Mouse (Mus musculus): ENCODE data around the gene Rftn1.

Gene Rftn1

GRCm38 (mm10) chr17:50050456-50050855 is 140.0 kb downstream of the Rftn1 start:
- Histone ChIP-seq H3K27me3 (ENCODE audit: control insufficient read depth, insufficient read depth, low read length, poor library complexity, severe bottlenecking) (no peaks in the 10 kb centered on the region), H3K36me3 (ENCODE audit: control insufficient read depth, insufficient read depth, low read length, poor library complexity, severe bottlenecking) (peaks cover 16% of the 10 kb centered on the region)
- peak; percentile 58 for DNase-seq (ENCODE audit: low read depth, low spot score)

- peaks cover 17% of the 10 kb centered on the region; the same call in 1 of the 2 replicates for H3K36me3 ChIP-seq (ENCODE audit: control insufficient read depth, insufficient read depth, low read length, poor library complexity, severe bottlenecking)
- no peaks in the 10 kb centered on the region for H3K27me3 ChIP-seq (ENCODE audit: control insufficient read depth, insufficient read depth, low read length, poor library complexity, severe bottlenecking)
- no peak for DNase-seq (ENCODE audit: low read depth, low spot score)
Measured at GRCm38 (mm10) chr17:50048209-50048608, 142.3 kb downstream of the Rftn1 start.

GRCm38 (mm10) chr17:50047182-50047581 is 143.3 kb downstream of the Rftn1 start:
- Histone ChIP-seq H3K27me3 (ENCODE audit: control insufficient read depth, insufficient read depth, low read length, poor library complexity, severe bottlenecking) (no peaks in the 10 kb centered on the region), H3K36me3 (ENCODE audit: control insufficient read depth, insufficient read depth, low read length, poor library complexity, severe bottlenecking) (peaks cover 17% of the 10 kb centered on the region; the same call in 1 of the 2 replicates)
- DNase-seq (ENCODE audit: low read depth, low spot score): no peak

- DNase-seq (ENCODE audit: low read depth, low spot score): no peak
- Histone ChIP-seq H3K36me3 (ENCODE audit: control insufficient read depth, insufficient read depth, low read length, poor library complexity, severe bottlenecking) (peaks cover 19% of the 10 kb centered on the region), H3K27me3 (ENCODE audit: control insufficient read depth, insufficient read depth, low read length, poor library complexity, severe bottlenecking) (no peaks in the 10 kb centered on the region)
Measured at GRCm38 (mm10) chr17:50040727-50041410, 149.6 kb downstream of the Rftn1 start.

GRCm38 (mm10) chr17:50037882-50038665 is 152.4 kb downstream of the Rftn1 start:
- no peak for DNase-seq (ENCODE audit: low read depth, low spot score)
- Histone ChIP-seq H3K36me3 (ENCODE audit: control insufficient read depth, insufficient read depth, low read length, poor library complexity, severe bottlenecking) (peaks cover 21% of the 10 kb centered on the region), H3K27me3 (ENCODE audit: control insufficient read depth, insufficient read depth, low read length, poor library complexity, severe bottlenecking) (no peaks in the 10 kb centered on the region)

- Histone ChIP-seq H3K36me3 (ENCODE audit: control insufficient read depth, insufficient read depth, low read length, poor library complexity, severe bottlenecking) (peaks cover 21% of the 10 kb centered on the region), H3K27me3 (ENCODE audit: control insufficient read depth, insufficient read depth, low read length, poor library complexity, severe bottlenecking) (no peaks in the 10 kb centered on the region)
- no peak for DNase-seq (ENCODE audit: low read depth, low spot score)
Measured at GRCm38 (mm10) chr17:50037416-50037815, 153.1 kb downstream of the Rftn1 start.

GRCm38 (mm10) chr17:50036751-50037385 is 153.6 kb downstream of the Rftn1 start:
- Histone ChIP-seq H3K36me3 (ENCODE audit: control insufficient read depth, insufficient read depth, low read length, poor library complexity, severe bottlenecking) (peaks cover 21% of the 10 kb centered on the region), H3K27me3 (ENCODE audit: control insufficient read depth, insufficient read depth, low read length, poor library complexity, severe bottlenecking) (no peaks in the 10 kb centered on the region)
- no peak for DNase-seq (ENCODE audit: low read depth, low spot score)

- H3K36me3 ChIP-seq (ENCODE audit: control insufficient read depth, insufficient read depth, low read length, poor library complexity, severe bottlenecking): peaks cover 23% of the 10 kb centered on the region; the same call in 1 of the 2 replicates
- no peak for DNase-seq (ENCODE audit: low read depth, low spot score)
Measured at GRCm38 (mm10) chr17:50033698-50034097, 156.8 kb downstream of the Rftn1 start.

GRCm38 (mm10) chr17:50031548-50032491 is 158.7 kb downstream of the Rftn1 start:
- no peak for DNase-seq (ENCODE audit: low read depth, low spot score)
- peaks cover 17% of the 10 kb centered on the region; the same call in 1 of the 2 replicates for H3K36me3 ChIP-seq (ENCODE audit: control insufficient read depth, insufficient read depth, low read length, poor library complexity, severe bottlenecking)
- H3K27me3 ChIP-seq (ENCODE audit: control insufficient read depth, insufficient read depth, low read length, poor library complexity, severe bottlenecking): no peaks in the 10 kb centered on the region

More at GRCm38 (mm10) chr17:50033698-50034097, 156.8 kb downstream of the Rftn1 start:
- H3K27me3 ChIP-seq (ENCODE audit: control insufficient read depth, insufficient read depth, low read length, poor library complexity, severe bottlenecking): no peaks in the 10 kb centered on the region

- H3K36me3 ChIP-seq (ENCODE audit: control insufficient read depth, insufficient read depth, low read length, poor library complexity, severe bottlenecking): no peaks in the 10 kb centered on the region; the same call in none of the 2 replicates
- no peak for DNase-seq (ENCODE audit: low read depth, low spot score)
- no peaks in the 10 kb centered on the region for H3K27me3 ChIP-seq (ENCODE audit: control insufficient read depth, insufficient read depth, low read length, poor library complexity, severe bottlenecking)
Measured at GRCm38 (mm10) chr17:50025651-50026050, 164.8 kb downstream of the Rftn1 start.

GRCm38 (mm10) chr17:50025173-50025626 is 165.3 kb downstream of the Rftn1 start:
- no peaks in the 10 kb centered on the region for H3K27me3 ChIP-seq (ENCODE audit: control insufficient read depth, insufficient read depth, low read length, poor library complexity, severe bottlenecking)
- H3K36me3 ChIP-seq (ENCODE audit: control insufficient read depth, insufficient read depth, low read length, poor library complexity, severe bottlenecking): no peaks in the 10 kb centered on the region; the same call in none of the 2 replicates
- peak; percentile 91 for DNase-seq (ENCODE audit: low read depth, low spot score)

- H3K27me3 ChIP-seq (ENCODE audit: control insufficient read depth, insufficient read depth, low read length, poor library complexity, severe bottlenecking): no peaks in the 10 kb centered on the region
- DNase-seq (ENCODE audit: low read depth, low spot score): no peak
- peaks cover 3% of the 10 kb centered on the region for H3K36me3 ChIP-seq (ENCODE audit: control insufficient read depth, insufficient read depth, low read length, poor library complexity, severe bottlenecking)
Measured at GRCm38 (mm10) chr17:50021400-50021799, 169.1 kb downstream of the Rftn1 start.

GRCm38 (mm10) chr17:50020211-50021001 is 170.1 kb downstream of the Rftn1 start:
- DNase-seq (ENCODE audit: low read depth, low spot score): no peak
- H3K27me3 ChIP-seq (ENCODE audit: control insufficient read depth, insufficient read depth, low read length, poor library complexity, severe bottlenecking): no peaks in the 10 kb centered on the region
- peaks cover 3% of the 10 kb centered on the region for H3K36me3 ChIP-seq (ENCODE audit: control insufficient read depth, insufficient read depth, low read length, poor library complexity, severe bottlenecking)
